Mouse (Mus musculus) lung, embryonic 14.5 days (tissue): Measurements from ENCODE around the gene Rab20. TPM values are rescaled to one million over a fixed set of nuclear protein-coding genes. Genes with fewer than 3 reads are reported as not detected.
A peak's percentile ranks its signal among the peaks of the same experiment; 100 is the strongest.

ENCODE experiments used
- ATAC-seq: fragments of 200-750 bp; cut with Nextera tagmentation; 2 replicates; pipeline ENCODE4 v1.8.0; 2017; ENCODE audit warnings: mild to moderate bottlenecking, moderate TSS enrichment, moderate library complexity; ENCODE audit not compliant: insufficient read depth
- DNase-seq: peaks from one replicate; pipeline ENCODE4 v3.0.0-alpha.2; 2015
- H3K27ac ChIP-seq: fragments of 300-500 bp; sonication (generic); 2 replicates; pipeline ENCODE4 v1.5.1; 2014; ENCODE audit warnings: low read depth, mild to moderate bottlenecking, moderate library complexity
- H3K27me3 ChIP-seq: fragments of 300-500 bp; sonication (generic); 2 replicates; pipeline ENCODE4 v1.6.1; 2014; ENCODE audit warnings: low read length, control low read depth; ENCODE audit not compliant: insufficient read depth
- H3K36me3 ChIP-seq: fragments of 300-500 bp; sonication (generic); 2 replicates; pipeline ENCODE4 v1.6.1; 2014; ENCODE audit warnings: control low read depth; ENCODE audit not compliant: insufficient read depth
- H3K4me1 ChIP-seq: fragments of 300-500 bp; sonication (generic); 2 replicates; pipeline ENCODE4 v1.6.1; 2014; ENCODE audit warnings: antibody characterized with exemption, control low read depth; ENCODE audit not compliant: insufficient read depth
- H3K4me2 ChIP-seq: fragments of 300-500 bp; sonication (generic); 2 replicates; pipeline ENCODE4 v1.6.1; 2014; ENCODE audit warnings: mild to moderate bottlenecking
- H3K4me3 ChIP-seq: fragments of 300-500 bp; sonication (generic); 2 replicates; pipeline ENCODE4 v1.5.1; 2014; ENCODE audit warnings: low read depth, low read length
- H3K9ac ChIP-seq: fragments of 300-500 bp; sonication (generic); 2 replicates; pipeline ENCODE4 v1.6.1; 2014
- H3K9me3 ChIP-seq: fragments of 300-500 bp; sonication (generic); 2 replicates; pipeline ENCODE4 v1.6.1; 2016; ENCODE audit warnings: low read depth, low read length, control low read depth
- CTCF ChIP-seq: IDR thresholded peaks from 2 replicates; pipeline ENCODE4 v1.5.1; 2016; ENCODE audit warnings: antibody characterized with exemption, low read depth
- WGBS: fragments of 180-500 bp; shearing (Covaris S2); extraction: QIAGEN DNeasy Blood & Tissue Kit; methylation state at CpG from one replicate; pipeline ENCODE4 v1.1.7; 2014; 5-methylcytosine and 5-hydroxymethylcytosine counted together
- polyA plus RNA-seq: library from polyadenylated mRNA; unstranded; fragments of >200 nt; fragmentation: Nextera tagmentation; extraction: Ambion mirVana; gene quantifications from 2 replicates; pipeline ENCODE4 v1.2.1, GENCODE M21; 2014

Gene Rab20
- polyA plus RNA-seq, 1 experiment from 2014 or later: 12.8 TPM

DNA sequence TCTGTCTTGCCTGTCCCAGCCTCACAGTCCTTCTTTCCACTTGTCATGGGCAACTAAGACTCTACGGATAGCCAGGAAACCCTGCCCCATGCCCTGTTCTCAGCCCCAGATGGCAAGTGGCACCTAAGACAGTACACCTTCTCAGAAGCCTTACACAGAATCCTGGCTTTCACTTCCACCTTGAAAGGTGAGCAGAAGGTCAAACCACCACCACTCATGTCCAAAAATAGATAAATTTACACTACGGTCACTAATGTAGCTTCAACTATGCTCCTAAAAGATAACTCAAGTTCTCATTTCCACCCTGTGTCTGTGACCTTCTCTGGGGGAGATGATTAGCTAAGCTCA lies 15.0 kb downstream of the Rab20 start:
- Histone ChIP-seq H3K27ac (no peak overlapping the region), H3K36me3 (no peaks in the 10 kb centered on the region), H3K4me3 (no peak overlapping the region), H3K9me3 (no peaks in the 10 kb centered on the region), H3K27me3 (no peaks in the 10 kb centered on the region), H3K9ac (no peak overlapping the region), H3K4me2 (no peak overlapping the region), H3K4me1 (peaks cover 13% of the 10 kb centered on the region)
- 92% methylated on average over 2 of the region's 2 CpGs for WGBS
- no peak for ATAC-seq
- no peak for DNase-seq
- TF ChIP-seq CTCF: no peak

DNA sequence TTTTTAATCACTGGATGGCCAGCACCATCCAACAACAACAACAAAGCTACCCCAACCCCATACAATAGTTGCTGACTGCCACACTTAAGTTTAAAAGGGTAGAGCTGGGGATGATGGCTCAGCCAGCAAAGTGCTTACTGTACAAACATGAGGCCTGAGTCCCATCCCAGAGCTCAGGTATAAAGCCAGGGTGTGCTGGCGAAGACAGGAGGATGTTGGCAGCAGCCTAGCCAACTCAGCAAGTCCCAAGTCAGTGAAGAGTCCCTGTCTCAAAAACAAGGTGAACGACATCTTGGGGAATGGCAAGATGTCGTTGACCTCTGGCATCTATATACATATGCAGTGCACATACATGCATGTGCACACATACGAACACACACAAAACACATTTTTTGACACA lies 15.9 kb downstream of the Rab20 start:
- no peak for DNase-seq
- 83% methylated on average over 4 of the region's 4 CpGs for WGBS
- Histone ChIP-seq H3K27me3 (no peaks in the 10 kb centered on the region), H3K9me3 (no peaks in the 10 kb centered on the region), H3K36me3 (no peaks in the 10 kb centered on the region), H3K4me2 (no peak overlapping the region), H3K4me1 (peaks cover 21% of the 10 kb centered on the region), H3K9ac (no peak overlapping the region), H3K27ac (no peak overlapping the region), H3K4me3 (no peak overlapping the region)
- no peak for TF ChIP-seq CTCF
- ATAC-seq: no peak

GRCm38 (mm10) chr8:11461847-11462246 lies 16.7 kb downstream of the Rab20 start:
- no peak overlapping the region for H3K27ac ChIP-seq

DNA sequence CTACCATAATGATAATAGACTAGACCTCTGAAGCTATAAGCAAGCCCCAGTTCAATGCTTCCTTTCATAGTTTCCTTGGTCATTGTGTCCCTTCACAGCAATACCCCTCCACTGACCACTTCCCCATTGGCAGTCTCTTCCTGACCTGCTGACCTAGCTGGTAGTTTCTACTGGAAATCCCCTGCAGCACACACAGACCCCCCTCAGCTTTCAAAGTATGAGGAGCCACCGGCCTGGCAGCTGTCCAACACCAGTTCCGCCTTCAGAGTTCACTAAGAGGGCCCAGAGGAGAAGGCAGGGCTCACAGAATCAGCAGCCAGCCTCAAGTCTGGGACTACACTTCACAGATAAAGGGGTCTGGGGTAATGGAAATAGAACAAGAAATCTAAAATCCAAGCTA lies 17.6 kb downstream of the Rab20 start:
- DNase-seq (peak; percentile 83), ATAC-seq (no peak)
- Histone ChIP-seq H3K9ac (no peak overlapping the region), H3K27ac (no peak overlapping the region), H3K4me3 (no peak overlapping the region), H3K4me1 (peaks cover 21% of the 10 kb centered on the region), H3K27me3 (no peaks in the 10 kb centered on the region), H3K36me3 (no peaks in the 10 kb centered on the region), H3K9me3 (no peaks in the 10 kb centered on the region), H3K4me2 (no peak overlapping the region)
- no peak for TF ChIP-seq CTCF
- 17% methylated on average over 2 of the region's 2 CpGs for WGBS

More at GRCm38 (mm10) chr8:11461847-11462246, 16.7 kb downstream of the Rab20 start:
- Histone ChIP-seq H3K4me1 (peaks cover 21% of the 10 kb centered on the region), H3K4me3 (no peak overlapping the region), H3K9ac (no peak overlapping the region), H3K36me3 (no peaks in the 10 kb centered on the region), H3K9me3 (no peaks in the 10 kb centered on the region), H3K27me3 (no peaks in the 10 kb centered on the region), H3K4me2 (no peak overlapping the region)
- TF ChIP-seq CTCF: no peak
- DNase-seq: no peak
- WGBS: 51% methylated on average over 2 of the region's 2 CpGs
- no peak for ATAC-seq

GRCm38 (mm10) chr8:11459016-11459415 lies 19.5 kb downstream of the Rab20 start:
- no peak overlapping the region for H3K4me2 ChIP-seq
- H3K4me3 ChIP-seq: no peak overlapping the region
- peak overlapping the region; percentile 15; the same call in 1 of the 2 replicates for H3K27ac ChIP-seq
- DNase-seq: no peak
- whole genome bisulfite sequencing: 14% methylated on average over 5 of the region's 5 CpGs
- no peaks in the 10 kb centered on the region for H3K36me3 ChIP-seq
- peak; percentile 36; the same call in 1 of the 2 replicates for ATAC-seq
- peaks cover 21% of the 10 kb centered on the region for H3K4me1 ChIP-seq
- no peaks in the 10 kb centered on the region for H3K27me3 ChIP-seq
- no peaks in the 10 kb centered on the region for H3K9me3 ChIP-seq
- no peak for TF ChIP-seq CTCF
- no peak overlapping the region for H3K9ac ChIP-seq

DNA sequence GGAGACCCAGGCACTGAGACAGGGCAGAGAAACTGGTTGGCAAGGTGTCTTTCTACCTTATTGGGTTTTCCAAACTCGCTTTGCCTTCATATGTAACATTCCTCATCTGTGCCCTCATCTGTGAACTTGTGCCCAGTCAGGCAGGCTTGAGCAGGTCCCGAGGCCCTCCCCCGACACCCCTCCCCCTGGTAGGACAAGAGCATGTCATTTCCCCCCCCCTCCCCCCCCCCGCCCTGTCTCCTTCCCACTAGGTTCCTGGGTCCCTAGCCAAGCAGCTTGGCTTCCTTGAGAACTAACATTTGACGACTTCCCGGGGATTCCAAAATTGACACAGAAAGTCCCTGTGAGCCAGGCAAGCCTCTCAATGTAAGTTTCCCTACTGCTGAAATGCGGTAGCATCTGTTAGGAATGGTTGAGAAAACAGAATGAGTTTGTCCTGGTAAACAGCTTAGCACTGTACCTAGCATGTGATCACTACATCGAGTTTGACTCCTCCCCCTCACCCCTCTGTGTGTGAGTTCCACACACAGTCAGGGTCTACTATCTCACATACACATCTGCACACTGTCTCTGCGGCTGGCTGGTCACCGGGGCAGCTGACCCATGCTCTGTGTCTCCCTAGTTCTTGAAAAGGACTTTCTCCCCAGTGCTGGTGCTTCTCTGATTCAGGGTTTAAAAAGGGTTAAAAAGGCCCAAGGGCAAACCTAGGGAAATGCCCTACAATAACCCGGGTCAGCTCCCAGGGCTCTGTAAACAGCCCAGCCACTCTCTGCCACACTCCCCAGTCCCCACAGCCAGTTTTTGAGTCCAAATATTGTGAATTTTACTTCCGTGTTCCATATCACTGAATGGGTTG lies 20.3 kb downstream of the Rab20 start:
- Histone ChIP-seq H3K9me3 (no peaks in the 10 kb centered on the region), H3K4me1 (peaks cover 21% of the 10 kb centered on the region), H3K4me2 (no peak overlapping the region), H3K36me3 (no peaks in the 10 kb centered on the region), H3K9ac (no peak overlapping the region), H3K27ac (peak overlapping the region; percentile 70), H3K27me3 (no peaks in the 10 kb centered on the region), H3K4me3 (no peak overlapping the region)
- WGBS: 27% methylated on average over 12 of the region's 12 CpGs
- ATAC-seq (peak; percentile 51; the same call in 1 of the 2 replicates), DNase-seq (no peak)
- TF ChIP-seq CTCF: no peak

DNA sequence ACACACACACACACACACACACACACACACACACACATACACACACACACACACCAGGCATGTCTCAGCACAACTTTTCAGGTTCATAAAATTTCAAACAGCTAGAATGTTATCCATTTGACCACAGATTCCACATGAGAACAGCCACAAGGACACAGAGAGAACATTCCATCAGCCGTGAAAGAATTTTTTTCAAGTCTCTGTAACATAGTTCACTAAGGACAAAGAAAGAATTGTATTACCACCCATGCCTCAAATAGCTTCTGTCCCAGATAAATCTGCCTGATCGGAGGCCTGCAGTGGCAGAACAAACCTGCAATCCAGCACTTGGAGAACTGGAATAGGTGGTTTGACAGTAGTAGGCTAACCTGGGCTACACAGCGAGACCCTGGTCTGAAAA lies 21.2 kb downstream of the Rab20 start:
- Histone ChIP-seq H3K9me3 (no peaks in the 10 kb centered on the region), H3K4me2 (no peak overlapping the region), H3K27ac (peak overlapping the region; percentile 39), H3K4me1 (peaks cover 21% of the 10 kb centered on the region), H3K27me3 (no peaks in the 10 kb centered on the region), H3K9ac (no peak overlapping the region), H3K4me3 (no peak overlapping the region), H3K36me3 (no peaks in the 10 kb centered on the region)
- WGBS: 65% methylated on average over 3 of the region's 3 CpGs
- no peak for TF ChIP-seq CTCF
- DNase-seq (no peak), ATAC-seq (no peak)
